16 mouse cellular contexts compared by ENCODE assay signal in genomic region chr9:63182306-63182960, GRCm38 (mm10). TPM values are rescaled to one million over a fixed set of nuclear protein-coding genes. Genes with fewer than 3 reads are reported as not detected.
A peak's percentile ranks its signal among the peaks of the same experiment; 100 is the strongest.
DNase-seq lines count a peak whose midpoint lies in the region; ATAC-seq and TF ChIP-seq lines count a peak whose summit lies in the region.
"Had no signal": no experiment of that assay in that cellular context is flagged by ENCODE, and none has a peak within 500 bp of the region (broad histone marks: within the 10 kb centered on the region; RNA-seq: fewer than 3 reads in every experiment).

No protein-coding gene starts in this region.

- no peaks in the 10 kb centered on the region for H3K9me3 ChIP-seq in midbrain, embryonic 11.5 days (ENCODE audit: control insufficient read depth, low read length)
- no peaks in the 10 kb centered on the region for H3K9me3 ChIP-seq in midbrain, postnatal 0 days (ENCODE audit: low read length)
- no peaks in the 10 kb centered on the region for H3K9me3 ChIP-seq in hindbrain, embryonic 12.5 days (replicated peaks)
- H3K9me3 ChIP-seq in neural tube, embryonic 15.5 days (replicated peaks): no peaks in the 10 kb centered on the region
- no peaks in the 10 kb centered on the region for H3K9me3 ChIP-seq in kidney, embryonic 14.5 days (ENCODE audit: control insufficient read depth, low read length)
- H3K9me3 ChIP-seq: embryonic facial prominence, embryonic 13.5 days; lung, embryonic 15.5 days had no signal

- WGBS in midbrain, embryonic 11.5 days: 7% methylated on average over 14 of the region's 14 CpGs
- WGBS in midbrain, postnatal 0 days: 29% methylated on average over 14 of the region's 14 CpGs
- WGBS in hindbrain, embryonic 12.5 days: 12% methylated on average over 14 of the region's 14 CpGs
- WGBS in neural tube, embryonic 15.5 days: 16% methylated on average over 14 of the region's 14 CpGs
- WGBS in kidney, embryonic 14.5 days: 47% methylated on average over 14 of the region's 14 CpGs

- DNase-seq in embryo, embryonic 10 days (ENCODE audit: low spot score): peak; percentile 65
- DNase-seq in embryo, embryonic 9.5 days (ENCODE audit: extremely low spot score): no peak
- peak; percentile 94 for DNase-seq in midbrain, embryonic 11.5 days (ENCODE audit: low spot score, missing footprints)
- no peak for DNase-seq in midbrain, postnatal 0 days (ENCODE audit: low spot score)
- DNase-seq: adrenal gland, postnatal 36 days; cerebellum, adult 2 months; thymus, postnatal 25 days had no signal

- peak overlapping the region; percentile 38; the same call in 1 of the 2 replicates for H3K9ac ChIP-seq in midbrain, embryonic 11.5 days (ENCODE audit: low read length)
- no peak overlapping the region for H3K9ac ChIP-seq in midbrain, postnatal 0 days (replicated peaks; ENCODE audit: low read length, poor library complexity, severe bottlenecking)
- H3K9ac ChIP-seq in hindbrain, embryonic 12.5 days: no peak overlapping the region
- H3K9ac ChIP-seq in neural tube, embryonic 15.5 days (replicated peaks): no peak overlapping the region
- no peak overlapping the region for H3K9ac ChIP-seq in kidney, embryonic 14.5 days (ENCODE audit: low read depth, low read length)
- H3K9ac ChIP-seq: lung, embryonic 15.5 days had no signal

- H3K4me3 ChIP-seq in midbrain, embryonic 11.5 days (ENCODE audit: low read depth, low read length): no peak overlapping the region
- H3K4me3 ChIP-seq in midbrain, postnatal 0 days (ENCODE audit: low read depth, low read length): no peak overlapping the region
- no peak overlapping the region for H3K4me3 ChIP-seq in hindbrain, embryonic 12.5 days
- H3K4me3 ChIP-seq in neural tube, embryonic 15.5 days (replicated peaks): no peak overlapping the region
- no peak overlapping the region for H3K4me3 ChIP-seq in kidney, embryonic 14.5 days (ENCODE audit: low read length)
- H3K4me3 ChIP-seq: embryonic facial prominence, embryonic 13.5 days; lung, embryonic 15.5 days had no signal

- peak overlapping the region; percentile 19; the same call in 1 of the 2 replicates for H3K4me2 ChIP-seq in midbrain, embryonic 11.5 days
- H3K4me2 ChIP-seq in midbrain, postnatal 0 days (ENCODE audit: low read depth, low read length, poor library complexity, severe bottlenecking): no peak overlapping the region
- H3K4me2 ChIP-seq in hindbrain, embryonic 12.5 days (replicated peaks): no peak overlapping the region
- H3K4me2 ChIP-seq in neural tube, embryonic 15.5 days: no peak overlapping the region
- H3K4me2 ChIP-seq in kidney, embryonic 14.5 days (replicated peaks; ENCODE audit: low read depth, low read length): no peak overlapping the region
- H3K4me2 ChIP-seq: embryonic facial prominence, embryonic 13.5 days; lung, embryonic 15.5 days had no signal

- no peak; the same call in 1 of the 2 replicates for TF ChIP-seq CTCF in midbrain, postnatal 0 days (IDR thresholded peaks at IDR 0.05)

- H3K27me3 ChIP-seq in midbrain, embryonic 11.5 days (ENCODE audit: control insufficient read depth, insufficient read depth, low read length): peaks cover 28% of the 10 kb centered on the region
- H3K27me3 ChIP-seq in midbrain, postnatal 0 days (ENCODE audit: insufficient read depth, low read length): no peaks in the 10 kb centered on the region
- H3K27me3 ChIP-seq in hindbrain, embryonic 12.5 days: peaks cover 5% of the 10 kb centered on the region
- H3K27me3 ChIP-seq in neural tube, embryonic 15.5 days (replicated peaks): peaks cover 12% of the 10 kb centered on the region; the same call in 1 of the 2 replicates
- H3K27me3 ChIP-seq in kidney, embryonic 14.5 days (ENCODE audit: control insufficient read depth, insufficient read depth, low read length): no peaks in the 10 kb centered on the region
- H3K27me3 ChIP-seq: lung, embryonic 15.5 days had no signal

- H3K4me1 ChIP-seq in midbrain, embryonic 11.5 days (ENCODE audit: control insufficient read depth, insufficient read depth, low read length): peaks cover 39% of the 10 kb centered on the region
- H3K4me1 ChIP-seq in midbrain, postnatal 0 days (ENCODE audit: insufficient read depth, low read length): peaks cover 2% of the 10 kb centered on the region; the same call in 1 of the 2 replicates
- H3K4me1 ChIP-seq in hindbrain, embryonic 12.5 days: peaks cover 38% of the 10 kb centered on the region
- peaks cover 51% of the 10 kb centered on the region for H3K4me1 ChIP-seq in neural tube, embryonic 15.5 days
- H3K4me1 ChIP-seq in kidney, embryonic 14.5 days (ENCODE audit: control insufficient read depth, insufficient read depth, low read length): peaks cover 4% of the 10 kb centered on the region
- H3K4me1 ChIP-seq: lung, embryonic 15.5 days had no signal

- peak; percentile 73 for ATAC-seq in midbrain, embryonic 11.5 days (ENCODE audit: low FRiP score)
- ATAC-seq in midbrain, postnatal 0 days (ENCODE audit: low FRiP score): no peak
- 0 out of 2 replicates have a peak, but pooled peaks have one; percentile 50 for ATAC-seq in hindbrain, embryonic 12.5 days (ENCODE audit: low FRiP score)
- no peak for ATAC-seq in neural tube, embryonic 15.5 days (ENCODE audit: low FRiP score)
- ATAC-seq in granulocyte monocyte progenitor cell, adult 5-6 weeks (replicated peaks; ENCODE audit: poor library complexity, severe bottlenecking): no peak
- ATAC-seq in kidney, embryonic 14.5 days (ENCODE audit: low FRiP score, low TSS enrichment): no peak
- ATAC-seq: intestine, postnatal 0 days had no signal

- peak overlapping the region; percentile 30 for H3K27ac ChIP-seq in midbrain, embryonic 11.5 days (ENCODE audit: low read depth, low read length)
- no peak overlapping the region for H3K27ac ChIP-seq in midbrain, postnatal 0 days (ENCODE audit: low read depth, low read length)
- H3K27ac ChIP-seq in hindbrain, embryonic 12.5 days: peak overlapping the region; percentile 58; the same call in 1 of the 2 replicates
- 0 out of 2 replicates have a peak overlapping the region, but pooled peaks have one; percentile 25 for H3K27ac ChIP-seq in neural tube, embryonic 15.5 days (replicated peaks)
- no peak overlapping the region for H3K27ac ChIP-seq in kidney, embryonic 14.5 days (ENCODE audit: low read depth, low read length)
- H3K27ac ChIP-seq: embryonic facial prominence, embryonic 13.5 days; lung, embryonic 15.5 days had no signal

- no peaks in the 10 kb centered on the region for H3K36me3 ChIP-seq in midbrain, embryonic 11.5 days (ENCODE audit: control insufficient read depth, insufficient read depth, low read length)
- no peaks in the 10 kb centered on the region for H3K36me3 ChIP-seq in midbrain, postnatal 0 days (ENCODE audit: insufficient read depth, low read length)
- no peaks in the 10 kb centered on the region for H3K36me3 ChIP-seq in hindbrain, embryonic 12.5 days
- peaks cover 6% of the 10 kb centered on the region; the same call in 1 of the 2 replicates for H3K36me3 ChIP-seq in neural tube, embryonic 15.5 days
- H3K36me3 ChIP-seq in kidney, embryonic 14.5 days (ENCODE audit: control insufficient read depth, insufficient read depth, low read length): no peaks in the 10 kb centered on the region; the same call in 1 of the 2 replicates
- H3K36me3 ChIP-seq: lung, embryonic 15.5 days had no signal

RNA-seq across cellular contexts. Expression of gene Skor1, which starts 33.7 kb away (rescaled TPM):
- 0.05 and 0.10 TPM in 2 replicates for polyA plus RNA-seq in midbrain, embryonic 11.5 days (2014; fragmentation: Nextera tagmentation; extraction: Ambion mirVana)
- 1.2 and 5.5 TPM in 2 replicates for total RNA-seq in midbrain, postnatal 0 days (2014; rRNA removed)
- polyA plus RNA-seq in midbrain, postnatal 0 days (2015; fragmentation: Nextera tagmentation; extraction: Ambion mirVana): 0.07 and 0.26 TPM in 2 replicates
- polyA plus RNA-seq in hindbrain, embryonic 12.5 days (2016; fragmentation: Nextera tagmentation; extraction: Ambion mirVana): 24.0 and 27.1 TPM in 2 replicates
- polyA plus RNA-seq in neural tube, embryonic 15.5 days (2015; fragmentation: Nextera tagmentation; extraction: Ambion mirVana): 12.2 and 18.7 TPM in 2 replicates
- total RNA-seq in granulocyte monocyte progenitor cell, adult 5-6 weeks (2014; fragmentation: Nextera tagmentation): not detected in 2 replicates
- not detected in 2 replicates for total RNA-seq in granulocyte monocyte progenitor cell, adult 5-6 weeks (2017)
- polyA plus RNA-seq in kidney, embryonic 14.5 days (2014; fragmentation: Nextera tagmentation; extraction: Ambion mirVana): not detected in 2 replicates
- polyA plus RNA-seq: heart, embryonic 14.5 days; intestine, postnatal 0 days; large intestine, adult 2 months; lung, embryonic 15.5 days had no signal

Comparison
In these comparisons a context has a peak if more than half of its experiments do, and no peak if none do; other contexts are left out.
1. DNase-seq: peak in embryo, embryonic 10 days (single experiment) and midbrain, embryonic 11.5 days (single experiment); none in embryo, embryonic 9.5 days (single experiment) and midbrain, postnatal 0 days (single experiment).
2. ATAC-seq: peak in midbrain, embryonic 11.5 days (single experiment) and hindbrain, embryonic 12.5 days (single experiment); none in midbrain, postnatal 0 days (single experiment), neural tube, embryonic 15.5 days (single experiment), granulocyte monocyte progenitor cell, adult 5-6 weeks (single experiment) and kidney, embryonic 14.5 days (single experiment).
3. H3K27ac ChIP-seq: peak in midbrain, embryonic 11.5 days (single experiment), hindbrain, embryonic 12.5 days (single experiment) and neural tube, embryonic 15.5 days (single experiment); none in midbrain, postnatal 0 days (single experiment) and kidney, embryonic 14.5 days (single experiment).
4. RNA of gene Skor1, which starts 33.7 kb away (polyA plus RNA-seq): 24.0 to 27.1 TPM in hindbrain, embryonic 12.5 days and 12.2 to 18.7 TPM in neural tube, embryonic 15.5 days; 0.07 to 0.26 TPM in midbrain, postnatal 0 days, 0.05 to 0.10 TPM in midbrain, embryonic 11.5 days and not detected in kidney, embryonic 14.5 days; every median in the first group is over 10 times any median in the second.